Mouse (Mus musculus) stomach, postnatal 0 days (tissue): Measurements from ENCODE around the gene Fhl5.

ENCODE experiments used
- CTCF ChIP-seq: IDR thresholded peaks from 2 replicates; pipeline ENCODE4 v1.5.1; 2016; ENCODE audit warnings: antibody characterized with exemption, low read depth, mild to moderate bottlenecking, moderate library complexity
- EP300 ChIP-seq: optimal IDR thresholded peaks from 2 replicates; pipeline ENCODE3; 2016; ENCODE audit warnings: antibody characterized with exemption

GRCm38 (mm10) chr4:25257822-25258398, 15.2 kb upstream of the Fhl5 start:
- TF ChIP-seq CTCF (no peak), EP300 (no peak)
